Mouse (Mus musculus) liver, embryonic 13.5 days (tissue): ENCODE data around the gene Fam192a. TPM values are rescaled to one million over a fixed set of nuclear protein-coding genes. Genes with fewer than 3 reads are reported as not detected.

Source experiments
- ATAC-seq: fragments of 200-750 bp; cut with Nextera tagmentation; 2 replicates; pipeline ENCODE4 v1.8.0; 2017; ENCODE audit warnings: low read depth, mild to moderate bottlenecking, moderate number of reproducible peaks, moderate library complexity
- DNase-seq: peaks from one replicate; pipeline ENCODE4 v3.0.0; 2022
- H3K27ac ChIP-seq: fragments of 300-500 bp; sonication (generic); 2 replicates; pipeline ENCODE4 v1.5.1; 2015; ENCODE audit warnings: moderate library complexity, mild to moderate bottlenecking, inconsistent platforms
- H3K27me3 ChIP-seq: fragments of 300-500 bp; sonication (generic); 2 replicates; pipeline ENCODE4 v1.6.1; 2015; ENCODE audit warnings: mild to moderate bottlenecking, inconsistent platforms
- H3K36me3 ChIP-seq: fragments of 300-500 bp; sonication (generic); 2 replicates; pipeline ENCODE4 v1.6.1; 2015; ENCODE audit warnings: mild to moderate bottlenecking, inconsistent platforms
- H3K4me1 ChIP-seq: fragments of 300-500 bp; sonication (generic); replicated peaks from 2 replicates; pipeline ENCODE4 v1.6.1; 2015; ENCODE audit warnings: inconsistent platforms
- H3K4me2 ChIP-seq: fragments of 300-500 bp; sonication (generic); 2 replicates; pipeline ENCODE4 v1.6.1; 2015; ENCODE audit warnings: inconsistent platforms, mild to moderate bottlenecking, moderate library complexity
- H3K4me3 ChIP-seq: fragments of 300-500 bp; sonication (generic); replicated peaks from 2 replicates; pipeline ENCODE4 v1.5.1; 2015; ENCODE audit warnings: mild to moderate bottlenecking, inconsistent platforms
- H3K9ac ChIP-seq: fragments of 300-500 bp; sonication (generic); 2 replicates; pipeline ENCODE4 v1.6.1; 2015; ENCODE audit warnings: mild to moderate bottlenecking, inconsistent platforms
- H3K9me3 ChIP-seq: fragments of 300-500 bp; sonication (generic); replicated peaks from 2 replicates; pipeline ENCODE4 v1.6.1; 2016; ENCODE audit warnings: inconsistent platforms
- WGBS: fragments of 180-500 bp; shearing (Covaris S2); methylation state at CpG from one replicate; pipeline ENCODE4 v1.1.7; 2015; ENCODE audit not compliant: insufficient replicate concordance; 5-methylcytosine and 5-hydroxymethylcytosine counted together
- polyA plus RNA-seq: library from polyadenylated mRNA; unstranded; fragments of >200 nt; fragmentation: Nextera tagmentation; extraction: Ambion mirVana; gene quantifications from 2 replicates; pipeline ENCODE4 v1.2.1, GENCODE M21; 2015

The Fam192a gene
- polyA plus RNA-seq, 1 experiment from 2014 or later: 36.8 TPM

- peaks cover 59% of the 10 kb centered on the region for H3K27me3 ChIP-seq
- H3K36me3 ChIP-seq: no peaks in the 10 kb centered on the region
- ATAC-seq (no peak), DNase-seq (no peak)
- H3K4me3 ChIP-seq: no peak overlapping the region
- no peak overlapping the region for H3K27ac ChIP-seq
- H3K9ac ChIP-seq: no peak overlapping the region
- no peaks in the 10 kb centered on the region for H3K9me3 ChIP-seq
- H3K4me2 ChIP-seq: no peak overlapping the region
- H3K4me1 ChIP-seq: peaks cover 7% of the 10 kb centered on the region; the same call in 1 of the 2 replicates
- WGBS: 68% methylated on average over 4 of the region's 4 CpGs
These were observed 71.2 kb downstream of the Fam192a start for GRCm38 (mm10) chr8:94530643-94531042.

GRCm38 (mm10) chr8:94529875-94530274, 71.9 kb downstream of the Fam192a start:
- Histone ChIP-seq H3K27me3 (peaks cover 52% of the 10 kb centered on the region), H3K4me1 (peaks cover 7% of the 10 kb centered on the region; the same call in 1 of the 2 replicates), H3K9me3 (no peaks in the 10 kb centered on the region), H3K4me2 (no peak overlapping the region), H3K4me3 (no peak overlapping the region), H3K36me3 (no peaks in the 10 kb centered on the region), H3K27ac (no peak overlapping the region), H3K9ac (no peak overlapping the region)
- ATAC-seq (no peak), DNase-seq (no peak)
- 46% methylated on average over 4 of the region's 4 CpGs for WGBS

GRCm38 (mm10) chr8:94528245-94528644, 73.6 kb downstream of the Fam192a start:
- Histone ChIP-seq H3K27me3 (peaks cover 38% of the 10 kb centered on the region), H3K4me2 (no peak overlapping the region)
- 42% methylated on average over 4 of the region's 4 CpGs for WGBS

GRCm38 (mm10) chr8:94527178-94527577, 74.6 kb downstream of the Fam192a start:
- no peak overlapping the region for H3K27ac ChIP-seq
- ATAC-seq: no peak
- no peaks in the 10 kb centered on the region for H3K36me3 ChIP-seq
- no peak overlapping the region for H3K9ac ChIP-seq
- H3K4me1 ChIP-seq: no peaks in the 10 kb centered on the region
- no peak overlapping the region for H3K4me2 ChIP-seq
- no peak overlapping the region for H3K4me3 ChIP-seq
- WGBS: 55% methylated on average over 7 of the region's 7 CpGs
- no peaks in the 10 kb centered on the region for H3K9me3 ChIP-seq
- DNase-seq: no peak
- peaks cover 37% of the 10 kb centered on the region for H3K27me3 ChIP-seq

More at GRCm38 (mm10) chr8:94528245-94528644, 73.6 kb downstream of the Fam192a start:
- DNase-seq (peak; percentile 11), ATAC-seq (no peak)
- Histone ChIP-seq H3K4me1 (peaks cover 7% of the 10 kb centered on the region; the same call in 1 of the 2 replicates), H3K36me3 (no peaks in the 10 kb centered on the region), H3K9me3 (no peaks in the 10 kb centered on the region), H3K4me3 (no peak overlapping the region), H3K9ac (no peak overlapping the region), H3K27ac (no peak overlapping the region)

- no peak for DNase-seq
- Histone ChIP-seq H3K36me3 (no peaks in the 10 kb centered on the region), H3K9ac (no peak overlapping the region), H3K27me3 (peaks cover 23% of the 10 kb centered on the region), H3K4me3 (no peak overlapping the region), H3K4me1 (no peaks in the 10 kb centered on the region), H3K4me2 (no peak overlapping the region), H3K27ac (no peak overlapping the region), H3K9me3 (no peaks in the 10 kb centered on the region)
- no peak for ATAC-seq
- 54% methylated on average over 9 of the region's 9 CpGs for WGBS
These were observed 77.2 kb downstream of the Fam192a start for GRCm38 (mm10) chr8:94524554-94524953.

Other genes with a start within 250 kb of the Fam192a start
- gene Herpud1, start 215.6 kb downstream of the Fam192a start, polyA plus RNA-seq: 78.4 and 84.2 TPM in 2 replicates
- 0.06 and 0.07 TPM in 2 replicates for gene Nlrc5, start 167.6 kb downstream of the Fam192a start, polyA plus RNA-seq
- 2.1 and 3.1 TPM in 2 replicates for gene Cpne2, start 69.0 kb downstream of the Fam192a start, polyA plus RNA-seq
- gene Rspry1, start 60 bp downstream of the Fam192a start, polyA plus RNA-seq: 18.1 and 20.3 TPM in 2 replicates
- 37.2 and 38.2 TPM in 2 replicates for gene Arl2bp, start 64.6 kb upstream of the Fam192a start, polyA plus RNA-seq
- 0.81 and 1.3 TPM in 2 replicates for gene Pllp, start 94.3 kb upstream of the Fam192a start, polyA plus RNA-seq
- gene Ccl22, start 143.6 kb upstream of the Fam192a start, polyA plus RNA-seq: 0.24 and 0.27 TPM in 2 replicates
- 0.39 and 0.40 TPM in 2 replicates for gene Cx3cl1, start 170.0 kb upstream of the Fam192a start, polyA plus RNA-seq
- gene Ccl17, start 208.5 kb upstream of the Fam192a start, polyA plus RNA-seq: 0.36 and 0.48 TPM in 2 replicates
- gene Coq9, start 236.3 kb upstream of the Fam192a start, polyA plus RNA-seq: 51.4 and 51.5 TPM in 2 replicates
- 66.7 and 68.0 TPM in 2 replicates for gene Ciapin1, start 236.4 kb upstream of the Fam192a start, polyA plus RNA-seq